Mouse (Mus musculus): Measurements from ENCODE around the gene Cnih3.

- TF ChIP-seq CTCF (IDR thresholded peaks at IDR 0.05; ENCODE audit: low read depth, low read length) = no peak
- TF ChIP-seq POLR2AphosphoS5 (IDR thresholded peaks at IDR 0.05; ENCODE audit: insufficient replicate concordance, low read depth, low read length) = no peak
- no peak for TF ChIP-seq GATA1 (IDR thresholded peaks at IDR 0.05; ENCODE audit: borderline replicate concordance, low read length)
- no peak for TF ChIP-seq TAL1 (conservative IDR thresholded peaks at IDR 0.05; ENCODE audit: low read depth, low read length)
Observed at GRCm38 (mm10) chr1:181360732-181361131, 8.3 kb downstream of the Cnih3 start.

Measured in G1E (cell line).